8 mouse cellular contexts compared by ENCODE assay signal in the genomic region with DNA sequence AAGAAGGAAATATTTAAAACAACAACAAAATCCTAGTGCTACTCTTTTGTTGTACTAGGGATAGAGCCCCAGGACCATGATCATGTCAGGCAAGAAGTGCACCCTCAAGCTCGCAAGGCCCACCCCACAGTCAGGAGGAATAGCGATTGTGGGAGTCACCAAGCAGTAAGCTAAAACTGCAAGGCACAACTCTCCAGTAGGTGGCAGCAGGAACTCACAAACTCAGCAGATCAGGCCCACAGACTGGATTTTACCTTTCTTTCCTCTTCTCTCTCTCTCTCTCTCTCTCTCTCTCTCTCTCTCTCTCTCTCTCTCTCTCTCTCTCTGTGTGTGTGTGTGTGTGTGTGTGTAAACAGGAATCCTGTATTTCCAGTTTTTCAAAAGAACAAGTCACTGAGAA. TPM values are rescaled to one million over a fixed set of nuclear protein-coding genes. Genes with fewer than 3 reads are reported as not detected.
DNase-seq lines count a peak whose midpoint lies in the region; ATAC-seq and TF ChIP-seq lines count a peak whose summit lies in the region.

No protein-coding gene starts in this region.

- no peaks in the 10 kb centered on the region for H3K79me2 ChIP-seq in heart, adult 2 months (replicated peaks; ENCODE audit: control insufficient read depth, insufficient read depth, low read length)

- no peaks in the 10 kb centered on the region for H3K27me3 ChIP-seq in heart, adult 2 months (ENCODE audit: control insufficient read depth, insufficient read depth, low read length)
- H3K27me3 ChIP-seq in cerebellum, adult 2 months (ENCODE audit: control insufficient read depth, insufficient read depth, low read length), result no peaks in the 10 kb centered on the region
- H3K27me3 ChIP-seq in intestine, embryonic 15.5 days (replicated peaks), result no peaks in the 10 kb centered on the region
- H3K27me3 ChIP-seq in midbrain, embryonic 16.5 days (ENCODE audit: control insufficient read depth, insufficient read depth, low read depth, low read length), result no peaks in the 10 kb centered on the region
- no peaks in the 10 kb centered on the region for H3K27me3 ChIP-seq in splenic B cell, adult 2 months (ENCODE audit: control insufficient read depth, insufficient read depth, low read length, poor library complexity, severe bottlenecking)

- intact Hi-C loops in heart, adult 2 months (cut with DNase I), result loop anchor here (1.0 to 5.0 kb wide), 4 partner anchors 41 to 312 kb away; a partner anchor contains a TSS
- intact Hi-C loops in heart, postnatal 25 days (cut with DNase I), result loop anchor here (1.0 to 5.0 kb wide), 4 partner anchors 41 to 380 kb away; no protein-coding TSS in a partner anchor
- intact Hi-C loops in left cerebral cortex, postnatal 14 days (cut with DNase I), result loop anchor here (1.0 to 10.0 kb wide), 3 partner anchors 41 to 311 kb away; a partner anchor contains a TSS

- no peak overlapping the region for H3K4me3 ChIP-seq in heart, adult 2 months
- H3K4me3 ChIP-seq in cerebellum, adult 2 months (replicated peaks; ENCODE audit: insufficient read depth, low read depth, low read length), result no peak overlapping the region
- no peak overlapping the region for H3K4me3 ChIP-seq in intestine, embryonic 15.5 days (replicated peaks)
- H3K4me3 ChIP-seq in midbrain, embryonic 16.5 days (ENCODE audit: low read depth, low read length), result no peak overlapping the region

- no peak overlapping the region for H3K27ac ChIP-seq in heart, adult 2 months
- H3K27ac ChIP-seq in cerebellum, adult 2 months (ENCODE audit: insufficient read depth, low read length), result no peak overlapping the region
- no peak overlapping the region for H3K27ac ChIP-seq in intestine, embryonic 15.5 days
- no peak overlapping the region for H3K27ac ChIP-seq in midbrain, embryonic 16.5 days (ENCODE audit: low read length)

- peak; percentile 96 for TF ChIP-seq EP300 in heart, adult 2 months (IDR thresholded peaks at IDR 0.05; ENCODE audit: insufficient read depth, low read depth, low read length)

- peak; percentile 81 for TF ChIP-seq CTCF in heart, adult 2 months (IDR thresholded peaks at IDR 0.05)
- TF ChIP-seq CTCF in cerebellum, adult 2 months (IDR thresholded peaks at IDR 0.05; ENCODE audit: borderline replicate concordance, insufficient read depth, low read depth, low read length), result peak; percentile 89

- H3K9me3 ChIP-seq in intestine, embryonic 15.5 days, result no peaks in the 10 kb centered on the region
- no peaks in the 10 kb centered on the region for H3K9me3 ChIP-seq in midbrain, embryonic 16.5 days (replicated peaks; ENCODE audit: control insufficient read depth, low read length, poor library complexity, severe bottlenecking)

- peak; percentile 63; the same call in 1 of the 2 replicates for ATAC-seq in intestine, embryonic 15.5 days
- ATAC-seq in midbrain, embryonic 16.5 days, result peak; percentile 67; the same call in 1 of the 2 replicates

- H3K4me2 ChIP-seq in intestine, embryonic 15.5 days (replicated peaks), result no peak overlapping the region
- no peak overlapping the region for H3K4me2 ChIP-seq in midbrain, embryonic 16.5 days (ENCODE audit: low read length)

- peak; percentile 66 to 83 for DNase-seq in heart, adult 2 months
- no peak for DNase-seq in heart, postnatal 25 days (ENCODE audit: low spot score)
- peak; percentile 83 to 86 for DNase-seq in cerebellum, adult 2 months
- DNase-seq in frontal cortex, postnatal 10 days (ENCODE audit: low spot score in 2 of 2), result peak; percentile 57 to 78
- peak; percentile 89 to 94 for DNase-seq in left cerebral cortex, postnatal 14 days (ENCODE audit: low spot score in 2 of 2)
- peak; percentile 72 for DNase-seq in splenic B cell, adult 2 months (ENCODE audit: low read depth, low spot score)

- 1% methylated on average over 2 of the region's 2 CpGs for WGBS in heart, adult 2 months
- WGBS in cerebellum, adult 2 months, result 16% methylated on average over 2 of the region's 2 CpGs
- WGBS in intestine, embryonic 15.5 days, result 3% methylated on average over 2 of the region's 2 CpGs
- WGBS in midbrain, embryonic 16.5 days, result 3% methylated on average over 2 of the region's 2 CpGs

- no peak for TF ChIP-seq POLR2A in heart, adult 2 months (IDR thresholded peaks at IDR 0.05; ENCODE audit: insufficient read depth, low read depth, low read length)
- TF ChIP-seq POLR2A in cerebellum, adult 2 months (IDR thresholded peaks at IDR 0.05; ENCODE audit: borderline replicate concordance, insufficient read depth, low read length), result no peak

- H3K36me3 ChIP-seq in heart, adult 2 months (ENCODE audit: control insufficient read depth, insufficient read depth, low read length), result peaks cover 11% of the 10 kb centered on the region
- no peaks in the 10 kb centered on the region for H3K36me3 ChIP-seq in intestine, embryonic 15.5 days
- no peaks in the 10 kb centered on the region for H3K36me3 ChIP-seq in midbrain, embryonic 16.5 days (ENCODE audit: control insufficient read depth, insufficient read depth, low read length)
- no peaks in the 10 kb centered on the region for H3K36me3 ChIP-seq in splenic B cell, adult 2 months (ENCODE audit: control insufficient read depth, insufficient read depth, low read length, poor library complexity, severe bottlenecking)

- peaks cover 5% of the 10 kb centered on the region for H3K4me1 ChIP-seq in heart, adult 2 months (ENCODE audit: control insufficient read depth, insufficient read depth, low read length)
- H3K4me1 ChIP-seq in cerebellum, adult 2 months (ENCODE audit: control insufficient read depth, insufficient read depth, low read length), result peaks cover 40% of the 10 kb centered on the region; the same call in 1 of the 2 replicates
- no peaks in the 10 kb centered on the region for H3K4me1 ChIP-seq in intestine, embryonic 15.5 days (replicated peaks)
- no peaks in the 10 kb centered on the region for H3K4me1 ChIP-seq in midbrain, embryonic 16.5 days (ENCODE audit: control insufficient read depth, insufficient read depth, low read length)

- H3K9ac ChIP-seq in heart, adult 2 months (ENCODE audit: low read depth, low read length), result no peak overlapping the region
- no peak overlapping the region for H3K9ac ChIP-seq in intestine, embryonic 15.5 days
- no peak overlapping the region for H3K9ac ChIP-seq in midbrain, embryonic 16.5 days (ENCODE audit: low read depth, low read length)

RNA-seq across cellular contexts. Expression of a gene that starts 0.4 kb away (rescaled TPM):
- not detected for total RNA-seq in heart, adult 2 months (2021)
- polyA plus RNA-seq in heart, adult 2 months (2012; rRNA removed), result not detected in 2 replicates
- not detected for total RNA-seq in heart, postnatal 25 days (2021)
- not detected in 2 replicates for polyA plus RNA-seq in cerebellum, adult 2 months (2012; rRNA removed)
- polyA plus RNA-seq in intestine, embryonic 15.5 days (2015; fragmentation: Nextera tagmentation; extraction: Ambion mirVana), result not detected in 2 replicates
- total RNA-seq in left cerebral cortex, postnatal 14 days (2021), result not detected
- polyA plus RNA-seq in midbrain, embryonic 16.5 days (2015; fragmentation: Nextera tagmentation; extraction: Ambion mirVana), result not detected in 2 replicates

RNA-seq across cellular contexts. Expression of a gene that starts 24.5 kb away (rescaled TPM):
- 10 to 100 TPM; 29.9 to 41.5 TPM for total RNA-seq in heart, adult 2 months (2021)
- 24.6 and 37.7 TPM in 2 replicates for polyA plus RNA-seq in heart, adult 2 months (2012; rRNA removed)
- total RNA-seq in heart, postnatal 25 days (2021), result 10 to 100 TPM; 29.7 to 32.7 TPM
- 111 and 118 TPM in 2 replicates for polyA plus RNA-seq in cerebellum, adult 2 months (2012; rRNA removed)
- polyA plus RNA-seq in intestine, embryonic 15.5 days (2015; fragmentation: Nextera tagmentation; extraction: Ambion mirVana), result 0.44 and 0.45 TPM in 2 replicates
- 10 to 100 TPM; 17.2 to 18.3 TPM for total RNA-seq in left cerebral cortex, postnatal 14 days (2021)
- 11.9 and 17.3 TPM in 2 replicates for polyA plus RNA-seq in midbrain, embryonic 16.5 days (2015; fragmentation: Nextera tagmentation; extraction: Ambion mirVana)
